Mouse (Mus musculus) midbrain, postnatal 0 days (tissue): ENCODE results near the gene Mtmr6. TPM values are rescaled to one million over a fixed set of nuclear protein-coding genes. Genes with fewer than 3 reads are reported as not detected.

Experiments
- ATAC-seq: fragments of 200-750 bp; cut with Nextera tagmentation; 2 replicates; pipeline ENCODE4 v1.8.0; 2017; ENCODE audit warnings: moderate number of reproducible peaks, mild to moderate bottlenecking, moderate TSS enrichment, moderate library complexity; ENCODE audit not compliant: low FRiP score
- DNase-seq: peaks from one replicate; pipeline ENCODE4 v3.0.0-alpha.2; 2015; ENCODE audit warnings: low spot score
- H3K27ac ChIP-seq: fragments of 300-500 bp; sonication (generic); 2 replicates; pipeline ENCODE4 v1.5.1; 2014; ENCODE audit warnings: low read depth, mild to moderate bottlenecking, low read length, mixed read lengths
- H3K27me3 ChIP-seq: fragments of 300-500 bp; sonication (generic); 2 replicates; pipeline ENCODE4 v1.6.1; 2014; ENCODE audit warnings: low read length, control low read depth, mixed read lengths; ENCODE audit not compliant: insufficient read depth
- H3K36me3 ChIP-seq: fragments of 300-500 bp; sonication (generic); 2 replicates; pipeline ENCODE4 v1.6.1; 2014; ENCODE audit warnings: low read length, control low read depth, mixed read lengths; ENCODE audit not compliant: insufficient read depth
- H3K4me1 ChIP-seq: fragments of 300-500 bp; sonication (generic); 2 replicates; pipeline ENCODE4 v1.6.1; 2014; ENCODE audit warnings: mild to moderate bottlenecking, control low read depth, antibody characterized with exemption, low read length, mixed read lengths; ENCODE audit not compliant: insufficient read depth
- H3K4me2 ChIP-seq: fragments of 300-500 bp; sonication (generic); 2 replicates; pipeline ENCODE4 v1.6.1; 2014; ENCODE audit warnings: low read depth, mild to moderate bottlenecking, low read length, mixed read lengths; ENCODE audit not compliant: poor library complexity, severe bottlenecking
- H3K4me3 ChIP-seq: fragments of 300-500 bp; sonication (generic); 2 replicates; pipeline ENCODE4 v1.5.1; 2014; ENCODE audit warnings: low read depth, mild to moderate bottlenecking, low read length, moderate library complexity
- H3K9ac ChIP-seq: fragments of 300-500 bp; sonication (generic); replicated peaks from 2 replicates; pipeline ENCODE4 v1.6.1; 2014; ENCODE audit warnings: mild to moderate bottlenecking, low read length, moderate library complexity, mixed read lengths; ENCODE audit not compliant: poor library complexity, severe bottlenecking
- H3K9me3 ChIP-seq: fragments of 300-500 bp; sonication (generic); 2 replicates; pipeline ENCODE4 v1.6.1; 2016; ENCODE audit warnings: low read length, control low read depth
- CTCF ChIP-seq: IDR thresholded peaks from 2 replicates; pipeline ENCODE4 v1.5.1; 2016; ENCODE audit warnings: antibody characterized with exemption, mild to moderate bottlenecking
- WGBS: fragments of 180-500 bp; shearing (Covaris S2); extraction: QIAGEN DNeasy Blood & Tissue Kit; methylation state at CpG from one replicate; pipeline ENCODE4 v1.1.7; 2014; 5-methylcytosine and 5-hydroxymethylcytosine counted together
- polyA plus RNA-seq: library from polyadenylated mRNA; unstranded; fragments of >200 nt; fragmentation: Nextera tagmentation; extraction: Ambion mirVana; gene quantifications from 2 replicates; pipeline ENCODE4 v1.2.1, GENCODE M21; 2015
- total RNA-seq: library from RNA; depleted of rRNA; stranded (reverse); fragments of >200 nt; gene quantifications from 2 replicates; pipeline ENCODE4 v1.2.3, GENCODE M21; 2014

Mtmr6 gene
- total and polyA plus RNA-seq, 2 experiments from 2014 or later: 36.1 to 57.7 TPM

GRCm38 (mm10) chr14:60256356-60256755, 8.7 kb upstream of the Mtmr6 start:
- no peak overlapping the region for H3K4me2 ChIP-seq
- no peak for TF ChIP-seq CTCF
- no peak for DNase-seq
- 24% methylated on average over 3 of the region's 3 CpGs for WGBS
- peak overlapping the region; percentile 19; the same call in 1 of the 2 replicates for H3K9ac ChIP-seq
- ATAC-seq: no peak
- H3K4me1 ChIP-seq: no peaks in the 10 kb centered on the region
- no peak overlapping the region for H3K27ac ChIP-seq
- no peaks in the 10 kb centered on the region for H3K27me3 ChIP-seq
- H3K4me3 ChIP-seq: no peak overlapping the region
- H3K36me3 ChIP-seq: no peaks in the 10 kb centered on the region
- no peaks in the 10 kb centered on the region for H3K9me3 ChIP-seq

- Histone ChIP-seq H3K9ac (no peak overlapping the region), H3K36me3 (no peaks in the 10 kb centered on the region), H3K9me3 (no peaks in the 10 kb centered on the region), H3K4me3 (no peak overlapping the region), H3K4me1 (no peaks in the 10 kb centered on the region), H3K27me3 (no peaks in the 10 kb centered on the region), H3K4me2 (no peak overlapping the region), H3K27ac (no peak overlapping the region)
- WGBS: 79% methylated on average over 4 of the region's 4 CpGs
- no peak for DNase-seq
- no peak for ATAC-seq
- TF ChIP-seq CTCF: no peak
Measured at GRCm38 (mm10) chr14:60257101-60257500, 7.9 kb upstream of the Mtmr6 start.

GRCm38 (mm10) chr14:60257851-60258250, 7.2 kb upstream of the Mtmr6 start:
- Histone ChIP-seq H3K36me3 (no peaks in the 10 kb centered on the region), H3K4me1 (no peaks in the 10 kb centered on the region), H3K27me3 (no peaks in the 10 kb centered on the region), H3K9ac (no peak overlapping the region), H3K27ac (no peak overlapping the region), H3K4me3 (no peak overlapping the region), H3K9me3 (no peaks in the 10 kb centered on the region), H3K4me2 (no peak overlapping the region)
- ATAC-seq: no peak
- DNase-seq: no peak
- TF ChIP-seq CTCF: no peak
- 93% methylated on average over 1 of the region's 1 CpGs for WGBS

GRCm38 (mm10) chr14:60262316-60262715, 2.7 kb upstream of the Mtmr6 start:
- H3K27ac ChIP-seq: no peak overlapping the region
- no peaks in the 10 kb centered on the region for H3K9me3 ChIP-seq
- H3K4me2 ChIP-seq: no peak overlapping the region
- WGBS: 72% methylated on average over 7 of the region's 7 CpGs
- no peak for DNase-seq
- no peaks in the 10 kb centered on the region for H3K4me1 ChIP-seq
- no peak overlapping the region for H3K4me3 ChIP-seq
- no peak for TF ChIP-seq CTCF
- H3K9ac ChIP-seq: no peak overlapping the region
- no peak for ATAC-seq
- no peaks in the 10 kb centered on the region for H3K36me3 ChIP-seq
- H3K27me3 ChIP-seq: no peaks in the 10 kb centered on the region

DNA sequence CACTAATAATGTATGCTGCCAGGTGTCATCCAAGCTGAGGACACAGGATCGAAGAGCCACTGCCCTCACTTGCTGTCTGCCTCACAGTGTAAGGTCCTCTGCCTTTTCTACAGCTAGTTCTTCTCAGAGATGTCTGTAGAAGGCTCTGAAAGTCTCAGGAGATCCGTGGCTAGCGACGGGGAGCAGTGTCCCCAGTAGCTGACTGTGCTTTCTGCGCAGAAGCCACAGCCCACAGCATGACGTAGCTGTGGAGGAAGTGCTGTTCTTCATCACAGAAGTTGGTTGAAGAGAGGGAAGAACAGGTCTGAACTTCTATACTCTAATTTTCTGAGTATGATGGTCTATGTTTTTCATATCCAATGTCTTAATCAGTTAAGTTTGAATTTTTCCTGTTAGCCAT, 4.3 kb downstream of the Mtmr6 start:
- ATAC-seq: no peak
- Histone ChIP-seq H3K9ac (no peak overlapping the region), H3K9me3 (no peaks in the 10 kb centered on the region), H3K4me3 (no peak overlapping the region), H3K36me3 (no peaks in the 10 kb centered on the region), H3K27ac (no peak overlapping the region), H3K4me1 (no peaks in the 10 kb centered on the region), H3K4me2 (no peak overlapping the region), H3K27me3 (no peaks in the 10 kb centered on the region)
- TF ChIP-seq CTCF: no peak
- WGBS: 85% methylated on average over 6 of the region's 6 CpGs
- no peak for DNase-seq

DNA sequence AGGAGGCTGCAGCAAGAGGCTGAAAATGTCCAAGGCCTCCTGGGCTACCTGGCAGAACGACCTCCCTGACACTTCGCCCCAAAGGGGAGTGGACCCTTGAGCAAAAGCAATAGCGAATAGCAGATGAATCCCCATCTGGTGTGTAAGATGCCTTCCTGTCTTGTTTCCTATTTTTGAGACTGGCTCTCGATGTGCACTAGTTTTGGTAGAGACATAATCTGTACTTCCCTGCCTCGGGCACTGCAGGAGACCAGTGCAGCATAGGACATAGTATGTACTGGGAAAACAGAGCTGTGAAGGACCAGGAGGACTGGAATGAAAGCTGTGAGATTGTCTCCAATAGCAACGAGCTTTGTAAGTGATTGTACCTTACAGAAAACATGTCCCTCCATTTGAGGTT, 8.3 kb downstream of the Mtmr6 start:
- 85% methylated on average over 6 of the region's 6 CpGs for WGBS
- no peak overlapping the region for H3K4me2 ChIP-seq
- no peak overlapping the region for H3K9ac ChIP-seq
- H3K27me3 ChIP-seq: no peaks in the 10 kb centered on the region
- no peak for DNase-seq
- no peak overlapping the region for H3K4me3 ChIP-seq
- no peak for TF ChIP-seq CTCF
- H3K36me3 ChIP-seq: no peaks in the 10 kb centered on the region
- H3K4me1 ChIP-seq: no peaks in the 10 kb centered on the region
- no peak overlapping the region for H3K27ac ChIP-seq
- no peak for ATAC-seq
- H3K9me3 ChIP-seq: no peaks in the 10 kb centered on the region
